Mouse (Mus musculus): Measurements from ENCODE around the gene Fer1l4.

Fer1l4 gene

GRCm38 (mm10) chr2:156052816-156053215, at the start of gene Fer1l4:
Gene Fer1l4 (minus strand): TSS chr2:156052947.
- no peak for DNase-seq

GRCm38 (mm10) chr2:156091926-156092325, 39.2 kb upstream of the Fer1l4 start:
- DNase-seq: no peak

- no peak for DNase-seq
Measured at GRCm38 (mm10) chr2:156089799-156090198, 37.1 kb upstream of the Fer1l4 start.

- no peak for DNase-seq
Measured at GRCm38 (mm10) chr2:156087391-156088110, 34.8 kb upstream of the Fer1l4 start.

GRCm38 (mm10) chr2:156084541-156084940, 31.8 kb upstream of the Fer1l4 start:
- no peak for DNase-seq

- DNase-seq: peak; percentile 2
Measured at GRCm38 (mm10) chr2:156080391-156080790, 27.6 kb upstream of the Fer1l4 start.

- peak; percentile 9 for DNase-seq
Measured at GRCm38 (mm10) chr2:156079674-156080073, 26.9 kb upstream of the Fer1l4 start.

- peak; percentile 4 for DNase-seq
Measured at GRCm38 (mm10) chr2:156079183-156079560, 26.4 kb upstream of the Fer1l4 start.

- peak; percentile 3 for DNase-seq
Measured at GRCm38 (mm10) chr2:156078421-156079182, 25.9 kb upstream of the Fer1l4 start.

- no peak for DNase-seq
Measured at GRCm38 (mm10) chr2:156077461-156077860, 24.7 kb upstream of the Fer1l4 start.

GRCm38 (mm10) chr2:156073725-156074124, 21.0 kb upstream of the Fer1l4 start:
- peak; percentile 26 for DNase-seq

- no peak for DNase-seq
Measured at GRCm38 (mm10) chr2:156071236-156071635, 18.5 kb upstream of the Fer1l4 start.

- no peak for DNase-seq
Measured at GRCm38 (mm10) chr2:156067916-156068315, 15.2 kb upstream of the Fer1l4 start.

GRCm38 (mm10) chr2:156066126-156066525, 13.4 kb upstream of the Fer1l4 start:
- DNase-seq: peak; percentile 28

GRCm38 (mm10) chr2:156065099-156066041, 12.6 kb upstream of the Fer1l4 start, which contains the start of gene Spag4:
Gene Spag4 (plus strand): TSS chr2:156065175.
- DNase-seq: peak; percentile 89

GRCm38 (mm10) chr2:156047929-156048328, 4.8 kb downstream of the Fer1l4 start:
- no peak for DNase-seq

- DNase-seq: no peak
Measured at GRCm38 (mm10) chr2:156042903-156043302, 9.8 kb downstream of the Fer1l4 start.

- no peak for DNase-seq
Measured at GRCm38 (mm10) chr2:156039390-156039789, 13.4 kb downstream of the Fer1l4 start.

- DNase-seq: no peak
Measured at GRCm38 (mm10) chr2:156025482-156025881, 27.3 kb downstream of the Fer1l4 start.

- no peak for DNase-seq
Measured at GRCm38 (mm10) chr2:156021765-156022164, 31.0 kb downstream of the Fer1l4 start.

GRCm38 (mm10) chr2:156021219-156021618, 31.5 kb downstream of the Fer1l4 start:
- no peak for DNase-seq

- DNase-seq: no peak
Measured at GRCm38 (mm10) chr2:156018106-156018505, 34.6 kb downstream of the Fer1l4 start.

All from kidney, postnatal 10 days (tissue).